Comparison of ENCODE assay signal across 37 mouse cellular contexts in genomic region chr7:46916376-46916775, GRCm38 (mm10). TPM values are rescaled to one million over a fixed set of nuclear protein-coding genes. Genes with fewer than 3 reads are reported as not detected.
"Had no signal": no experiment of that assay in that cellular context is flagged by ENCODE, and none has a peak within 500 bp of the region (broad histone marks: within the 10 kb centered on the region; RNA-seq: fewer than 3 reads in every experiment).

No protein-coding gene starts in this region.

- H3K27me3 ChIP-seq: heart, embryonic 12.5 days; hindbrain, embryonic 12.5 days; limb, embryonic 12.5 days had no signal

- DNase-seq: gastrocnemius, adult 2 months; gastrocnemius, postnatal 10 days; gastrocnemius, postnatal 25 days; heart, adult 18-20 months; heart, postnatal 10 days; heart, postnatal 4 days; kidney, adult 11 months; kidney, adult 8-10 months; kidney, postnatal 10 days; kidney, postnatal 25 days; kidney, postnatal 4 days; liver had no signal

- H3K4me2 ChIP-seq: heart, embryonic 12.5 days; hindbrain, embryonic 14.5 days; limb, embryonic 12.5 days; liver, embryonic 11.5 days had no signal

- H3K27ac ChIP-seq: gastrocnemius, adult 2 months; heart, embryonic 10.5 days; hindbrain, embryonic 10.5 days; hindbrain, embryonic 12.5 days; hindbrain, embryonic 14.5 days; layer of hippocampus, adult 2 months; left cerebral cortex, adult 2 months; limb, embryonic 10.5 days; limb, embryonic 12.5 days had no signal

- H3K9ac ChIP-seq: heart, embryonic 12.5 days; hindbrain, embryonic 12.5 days; hindbrain, embryonic 14.5 days; limb, embryonic 12.5 days had no signal

- H3K4me3 ChIP-seq: gastrocnemius, adult 2 months; heart, embryonic 10.5 days; heart, embryonic 12.5 days; hindbrain, embryonic 10.5 days; hindbrain, embryonic 12.5 days; layer of hippocampus, adult 2 months; left cerebral cortex, adult 2 months; limb, embryonic 10.5 days; limb, embryonic 12.5 days had no signal

- H3K9me3 ChIP-seq: heart, embryonic 10.5 days; heart, embryonic 12.5 days; hindbrain, embryonic 10.5 days; hindbrain, embryonic 12.5 days; limb, embryonic 10.5 days; limb, embryonic 12.5 days had no signal

- ATAC-seq: hindbrain, embryonic 16.5 days; inflammation-experienced regulatory T-cells, adult 6 months; intestine, embryonic 16.5 days had no signal

RNA-seq across cellular contexts. Expression of gene Ldhc, which starts 55.4 kb away (rescaled TPM):
- total RNA-seq: gastrocnemius, adult 2 months; gastrocnemius, postnatal 10 days; gastrocnemius, postnatal 25 days; gastrocnemius, postnatal 4 days; heart, adult 18-20 months; heart, adult 8-10 months; heart, postnatal 10 days; heart, postnatal 25 days; heart, postnatal 4 days; layer of hippocampus, adult 2 months; layer of hippocampus, postnatal 10 days; layer of hippocampus, postnatal 25 days; left cerebral cortex, adult 2 months; left cerebral cortex, postnatal 14 days; left cerebral cortex, postnatal 36 days had no signal
- polyA plus RNA-seq: heart, embryonic 12.5 days; heart, embryonic 14.5 days; heart, embryonic 16.5 days; hindbrain, embryonic 10.5 days; hindbrain, embryonic 12.5 days; inflammation-experienced regulatory T-cells, adult 6 months; intestine, embryonic 16.5 days; kidney, embryonic 14.5 days; kidney, embryonic 16.5 days; limb, embryonic 12.5 days; limb, embryonic 14.5 days had no signal
